Mouse (Mus musculus) forebrain, embryonic 15.5 days (tissue): ENCODE results near the gene Rbm8a. TPM values are rescaled to one million over a fixed set of nuclear protein-coding genes. Genes with fewer than 3 reads are reported as not detected.
A peak's percentile ranks its signal among the peaks of the same experiment; 100 is the strongest.

Source experiments
- ATAC-seq: fragments of 200-750 bp; cut with Nextera tagmentation; replicated peaks from 2 replicates; pipeline ENCODE4 v1.8.0; 2017; ENCODE audit warnings: mild to moderate bottlenecking, moderate TSS enrichment, moderate library complexity
- H3K27ac ChIP-seq: fragments of 300-500 bp; sonication (generic); replicated peaks from 2 replicates; pipeline ENCODE4 v1.5.1; 2015; ENCODE audit warnings: mild to moderate bottlenecking, inconsistent platforms
- H3K27me3 ChIP-seq: fragments of 300-500 bp; sonication (generic); 2 replicates; pipeline ENCODE4 v1.6.1; 2015; ENCODE audit warnings: inconsistent platforms
- H3K36me3 ChIP-seq: fragments of 300-500 bp; sonication (generic); 2 replicates; pipeline ENCODE4 v1.6.1; 2015; ENCODE audit warnings: mild to moderate bottlenecking, inconsistent platforms
- H3K4me1 ChIP-seq: fragments of 300-500 bp; sonication (generic); 2 replicates; pipeline ENCODE4 v1.6.1; 2015; ENCODE audit warnings: inconsistent platforms
- H3K4me2 ChIP-seq: fragments of 300-500 bp; sonication (generic); replicated peaks from 2 replicates; pipeline ENCODE4 v1.6.1; 2015; ENCODE audit warnings: mild to moderate bottlenecking, inconsistent platforms
- H3K4me3 ChIP-seq: fragments of 300-500 bp; sonication (generic); 2 replicates; pipeline ENCODE4 v1.5.1; 2015; ENCODE audit warnings: mild to moderate bottlenecking, inconsistent platforms
- H3K9ac ChIP-seq: fragments of 300-500 bp; sonication (generic); replicated peaks from 2 replicates; pipeline ENCODE4 v1.6.1; 2015; ENCODE audit warnings: mild to moderate bottlenecking, inconsistent platforms
- H3K9me3 ChIP-seq: fragments of 300-500 bp; sonication (generic); 2 replicates; pipeline ENCODE4 v1.6.1; 2016; ENCODE audit warnings: inconsistent platforms
- WGBS: fragments of 180-500 bp; shearing (Covaris S2); methylation state at CpG from one replicate; pipeline ENCODE4 v1.1.7; 2015; ENCODE audit warnings: mixed read lengths; 5-methylcytosine and 5-hydroxymethylcytosine counted together
- polyA plus RNA-seq: library from polyadenylated mRNA; unstranded; fragments of >200 nt; fragmentation: Nextera tagmentation; extraction: Ambion mirVana; gene quantifications from 2 replicates; pipeline ENCODE4 v1.2.1, GENCODE M21; 2015

The Rbm8a gene
- polyA plus RNA-seq, 1 experiment from 2014 or later, result 132 TPM

- peaks cover 60% of the 10 kb centered on the region for H3K36me3 ChIP-seq
- no peak overlapping the region for H3K4me3 ChIP-seq
- no peaks in the 10 kb centered on the region for H3K4me1 ChIP-seq
- H3K9me3 ChIP-seq, result no peaks in the 10 kb centered on the region
- no peaks in the 10 kb centered on the region for H3K27me3 ChIP-seq
- H3K27ac ChIP-seq, result no peak overlapping the region
- H3K9ac ChIP-seq, result no peak overlapping the region
- ATAC-seq, result no peak
- WGBS, result 96% methylated on average over 3 of the region's 3 CpGs
- H3K4me2 ChIP-seq, result no peak overlapping the region
These were observed 11.8 kb upstream of the Rbm8a start for GRCm38 (mm10) chr3:96617941-96618340.

GRCm38 (mm10) chr3:96623201-96623600, 6.5 kb upstream of the Rbm8a start:
- Histone ChIP-seq H3K4me2 (no peak overlapping the region), H3K27me3 (no peaks in the 10 kb centered on the region), H3K27ac (no peak overlapping the region), H3K9me3 (no peaks in the 10 kb centered on the region), H3K4me3 (no peak overlapping the region), H3K36me3 (peaks cover 62% of the 10 kb centered on the region), H3K4me1 (no peaks in the 10 kb centered on the region), H3K9ac (no peak overlapping the region)
- no peak for ATAC-seq
- 89% methylated on average over 4 of the region's 4 CpGs for WGBS

GRCm38 (mm10) chr3:96632058-96632457, 2.3 kb downstream of the Rbm8a start:
- H3K4me1 ChIP-seq, result peaks cover 37% of the 10 kb centered on the region
- H3K9me3 ChIP-seq, result no peaks in the 10 kb centered on the region
- no peak overlapping the region for H3K4me2 ChIP-seq
- no peak overlapping the region for H3K4me3 ChIP-seq
- H3K9ac ChIP-seq, result no peak overlapping the region
- H3K27me3 ChIP-seq, result no peaks in the 10 kb centered on the region
- ATAC-seq, result no peak
- no peak overlapping the region for H3K27ac ChIP-seq
- peaks cover 23% of the 10 kb centered on the region for H3K36me3 ChIP-seq

- Histone ChIP-seq H3K9me3 (no peaks in the 10 kb centered on the region), H3K27me3 (no peaks in the 10 kb centered on the region), H3K27ac (no peak overlapping the region), H3K36me3 (peaks cover 37% of the 10 kb centered on the region), H3K4me3 (no peak overlapping the region), H3K4me2 (no peak overlapping the region), H3K4me1 (peaks cover 40% of the 10 kb centered on the region), H3K9ac (no peak overlapping the region)
- no peak for ATAC-seq
- WGBS, result 84% methylated on average over 1 of the region's 1 CpGs
These were observed 4.3 kb downstream of the Rbm8a start for GRCm38 (mm10) chr3:96634015-96634414.

- Histone ChIP-seq H3K27ac (peak within 1 kb of the TSS; percentile 91), H3K4me3 (peak within 1 kb of the TSS; percentile 93), H3K9me3 (no peaks in the 10 kb centered on the region), H3K4me1 (peaks cover 35% of the 10 kb centered on the region), H3K4me2 (peak within 1 kb of the TSS; percentile 84), H3K27me3 (no peaks in the 10 kb centered on the region), H3K36me3 (peaks cover 42% of the 10 kb centered on the region), H3K9ac (peak within 1 kb of the TSS; percentile 98)
- WGBS, result 2% methylated on average over 60 of the region's 60 CpGs
- ATAC-seq, result peak; percentile 95
These were observed 5.5 kb downstream of the Rbm8a start, which contains the start of the genes Pex11b and Gm42957 for GRCm38 (mm10) chr3:96634928-96635879. Gene Pex11b, plus strand, starts transcription at chr3:96635376. Gene Gm42957, plus strand, starts transcription at chr3:96635474.

- Histone ChIP-seq H3K4me3 (peak overlapping the region; percentile 93), H3K27ac (peak overlapping the region; percentile 91), H3K27me3 (no peaks in the 10 kb centered on the region), H3K9ac (peak overlapping the region; percentile 98), H3K36me3 (peaks cover 42% of the 10 kb centered on the region), H3K4me1 (peaks cover 28% of the 10 kb centered on the region), H3K9me3 (no peaks in the 10 kb centered on the region), H3K4me2 (peak overlapping the region; percentile 84)
- no peak for ATAC-seq
- 10% methylated on average over 15 of the region's 15 CpGs for WGBS
These were observed 6.2 kb downstream of the Rbm8a start for GRCm38 (mm10) chr3:96635906-96636305.

GRCm38 (mm10) chr3:96636448-96636847, 6.7 kb downstream of the Rbm8a start:
- H3K27me3 ChIP-seq, result no peaks in the 10 kb centered on the region
- peak overlapping the region; percentile 84 for H3K4me2 ChIP-seq
- H3K36me3 ChIP-seq, result peaks cover 39% of the 10 kb centered on the region
- WGBS, result 69% methylated on average over 11 of the region's 11 CpGs
- peak overlapping the region; percentile 93 for H3K4me3 ChIP-seq
- no peak for ATAC-seq
- no peak overlapping the region for H3K27ac ChIP-seq
- H3K9ac ChIP-seq, result no peak overlapping the region; the same call in 1 of the 2 replicates
- no peaks in the 10 kb centered on the region for H3K9me3 ChIP-seq
- peaks cover 24% of the 10 kb centered on the region for H3K4me1 ChIP-seq

- Histone ChIP-seq H3K36me3 (peaks cover 35% of the 10 kb centered on the region), H3K9me3 (no peaks in the 10 kb centered on the region), H3K4me1 (peaks cover 24% of the 10 kb centered on the region), H3K27ac (no peak overlapping the region), H3K9ac (no peak overlapping the region), H3K27me3 (no peaks in the 10 kb centered on the region), H3K4me2 (no peak overlapping the region), H3K4me3 (no peak overlapping the region)
- no peak for ATAC-seq
- WGBS, result 76% methylated on average over 1 of the region's 1 CpGs
These were observed 9.5 kb downstream of the Rbm8a start for GRCm38 (mm10) chr3:96639219-96639618.

GRCm38 (mm10) chr3:96645018-96645649, 15.4 kb downstream of the Rbm8a start, which contains the start of gene Itga10:
Gene Itga10, plus strand, starts transcription at chr3:96645584.
- no peaks in the 10 kb centered on the region for H3K27me3 ChIP-seq
- H3K36me3 ChIP-seq, result peaks cover 21% of the 10 kb centered on the region
- no peak within 1 kb of the TSS for H3K27ac ChIP-seq
- H3K4me2 ChIP-seq, result no peak within 1 kb of the TSS
- no peak for ATAC-seq
- H3K9ac ChIP-seq, result no peak within 1 kb of the TSS
- H3K4me3 ChIP-seq, result no peak within 1 kb of the TSS
- H3K9me3 ChIP-seq, result no peaks in the 10 kb centered on the region
- WGBS, result 64% methylated on average over 7 of the region's 7 CpGs
- H3K4me1 ChIP-seq, result no peaks in the 10 kb centered on the region

GRCm38 (mm10) chr3:96647365-96647764, 17.6 kb downstream of the Rbm8a start:
- no peak for ATAC-seq
- Histone ChIP-seq H3K9ac (no peak overlapping the region), H3K9me3 (no peaks in the 10 kb centered on the region), H3K36me3 (peaks cover 18% of the 10 kb centered on the region), H3K27me3 (no peaks in the 10 kb centered on the region), H3K4me2 (no peak overlapping the region), H3K4me1 (no peaks in the 10 kb centered on the region), H3K4me3 (no peak overlapping the region), H3K27ac (no peak overlapping the region)
- WGBS, result 85% methylated on average over 3 of the region's 3 CpGs

- H3K9ac ChIP-seq, result no peak overlapping the region
- H3K27ac ChIP-seq, result no peak overlapping the region
- H3K4me1 ChIP-seq, result peaks cover 10% of the 10 kb centered on the region
- H3K36me3 ChIP-seq, result no peaks in the 10 kb centered on the region
- 94% methylated on average over 2 of the region's 2 CpGs for WGBS
- ATAC-seq, result no peak
- no peak overlapping the region for H3K4me3 ChIP-seq
- H3K4me2 ChIP-seq, result no peak overlapping the region
- H3K9me3 ChIP-seq, result no peaks in the 10 kb centered on the region
- H3K27me3 ChIP-seq, result no peaks in the 10 kb centered on the region
These were observed 31.2 kb downstream of the Rbm8a start for GRCm38 (mm10) chr3:96660901-96661300.

- peak overlapping the region; percentile 74; the same call in 1 of the 2 replicates for H3K27ac ChIP-seq
- H3K27me3 ChIP-seq, result no peaks in the 10 kb centered on the region
- no peaks in the 10 kb centered on the region for H3K36me3 ChIP-seq
- H3K9ac ChIP-seq, result peak overlapping the region; percentile 52; the same call in 1 of the 2 replicates
- H3K9me3 ChIP-seq, result no peaks in the 10 kb centered on the region
- peak overlapping the region; percentile 40 for H3K4me3 ChIP-seq
- peak overlapping the region; percentile 64 for H3K4me2 ChIP-seq
- ATAC-seq, result peak; percentile 38; the same call in 1 of the 2 replicates
- H3K4me1 ChIP-seq, result peaks cover 10% of the 10 kb centered on the region
- 37% methylated on average over 8 of the region's 8 CpGs for WGBS
These were observed 33.1 kb downstream of the Rbm8a start for GRCm38 (mm10) chr3:96662731-96663316.
